ENCODE assay signal across 8 mouse cellular contexts in the genomic region with DNA sequence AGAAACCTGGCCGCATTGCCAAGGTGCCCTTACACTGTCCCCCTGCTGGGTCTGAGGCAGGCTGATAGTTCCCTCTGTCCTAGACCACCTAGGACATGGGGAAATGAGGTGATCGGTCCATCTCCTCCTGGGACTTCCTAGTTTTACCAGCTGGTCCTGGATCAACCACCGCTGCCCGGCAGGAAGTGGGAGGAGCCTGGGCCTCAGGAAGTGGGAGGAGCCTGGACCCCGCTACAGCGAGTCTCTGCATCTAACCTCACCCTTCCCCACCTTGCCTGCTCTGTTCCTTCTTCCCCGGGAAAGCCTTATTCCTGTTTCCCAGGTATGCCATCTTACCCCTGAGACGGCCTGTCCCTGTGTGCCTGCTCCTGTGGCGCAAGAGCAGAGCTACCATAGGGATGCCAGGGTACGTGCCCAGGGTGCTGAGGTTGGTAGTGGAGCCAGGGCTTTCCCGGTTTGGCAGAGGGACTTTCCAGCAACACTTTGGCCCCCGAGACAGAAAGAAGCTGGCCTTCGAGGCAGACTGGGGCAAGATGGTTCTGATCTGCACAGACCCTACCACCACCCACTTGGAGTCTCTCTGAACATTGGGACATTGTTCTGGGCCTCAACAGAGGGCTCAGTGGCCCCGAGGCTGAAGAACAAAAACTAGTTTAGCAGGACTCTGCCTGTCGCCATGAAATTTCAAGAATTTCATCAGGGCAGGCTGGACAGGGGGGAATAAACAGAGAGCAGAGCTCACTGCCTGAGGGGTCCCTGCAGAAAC.
DNase-seq lines count a peak whose midpoint lies in the region; ATAC-seq and TF ChIP-seq lines count a peak whose summit lies in the region.

No protein-coding gene starts in this region.

- ATAC-seq in heart, embryonic 11.5 days (replicated peaks; ENCODE audit: insufficient number of reproducible peaks, low FRiP score, low TSS enrichment), result no peak
- ATAC-seq in limb, embryonic 11.5 days (ENCODE audit: insufficient number of reproducible peaks, low FRiP score, low TSS enrichment, low read depth), result no peak
- ATAC-seq in neural tube, embryonic 12.5 days (ENCODE audit: low FRiP score, low read depth), result no peak

- DNase-seq in heart, postnatal 36 days, result no peak
- peak; percentile 71 for DNase-seq in limb, embryonic 11.5 days (ENCODE audit: low spot score)
- DNase-seq in ovary, adult 18-20 months (ENCODE audit: low spot score), result no peak
- DNase-seq in spleen, adult 18-20 months, result no peak
- no peak for DNase-seq in left cerebral cortex, adult 8-10 months (ENCODE audit: low spot score in 2 of 2)

- no peak for TF ChIP-seq CTCF in bone marrow, adult 2 months (IDR thresholded peaks at IDR 0.05; ENCODE audit: control insufficient read depth, insufficient read depth, low read length)

- peak overlapping the region; percentile 43 for H3K4me2 ChIP-seq in heart, embryonic 11.5 days
- H3K4me2 ChIP-seq in limb, embryonic 11.5 days (ENCODE audit: low read depth, severe bottlenecking), result peak overlapping the region; percentile 24
- H3K4me2 ChIP-seq in neural tube, embryonic 12.5 days (replicated peaks), result peak overlapping the region; percentile 24; the same call in 1 of the 2 replicates

- H3K27ac ChIP-seq in heart, embryonic 11.5 days (ENCODE audit: low read depth, low read length), result no peak overlapping the region
- no peak overlapping the region for H3K27ac ChIP-seq in bone marrow, adult 2 months (ENCODE audit: control insufficient read depth, insufficient read depth, low read depth, low read length, poor library complexity)
- peak overlapping the region; percentile 5; the same call in 1 of the 2 replicates for H3K27ac ChIP-seq in limb, embryonic 11.5 days (replicated peaks; ENCODE audit: low read depth, low read length)
- no peak overlapping the region for H3K27ac ChIP-seq in neural tube, embryonic 12.5 days

- TF ChIP-seq POLR2A in bone marrow, adult 2 months (IDR thresholded peaks at IDR 0.05; ENCODE audit: borderline replicate concordance, control insufficient read depth, low read depth, low read length), result no peak

- no peaks in the 10 kb centered on the region for H3K9me3 ChIP-seq in heart, embryonic 11.5 days (replicated peaks; ENCODE audit: control insufficient read depth, low read length)
- no peaks in the 10 kb centered on the region for H3K9me3 ChIP-seq in limb, embryonic 11.5 days (ENCODE audit: control insufficient read depth, low read length)
- no peaks in the 10 kb centered on the region for H3K9me3 ChIP-seq in neural tube, embryonic 12.5 days

- intact Hi-C loops in heart, postnatal 36 days (cut with DNase I), result loop anchor here (2.0 kb wide), 1 partner anchor 23 kb away; no protein-coding TSS in a partner anchor

- H3K4me3 ChIP-seq in heart, embryonic 11.5 days (ENCODE audit: low read depth, low read length), result no peak overlapping the region
- H3K4me3 ChIP-seq in bone marrow, adult 2 months (replicated peaks; ENCODE audit: control insufficient read depth, low read depth, low read length), result peak overlapping the region; percentile 13
- H3K4me3 ChIP-seq in limb, embryonic 11.5 days (ENCODE audit: low read depth, low read length), result 0 out of 2 replicates have a peak overlapping the region, but pooled peaks have one; percentile 5
- no peak overlapping the region for H3K4me3 ChIP-seq in neural tube, embryonic 12.5 days

- WGBS in heart, embryonic 11.5 days (ENCODE audit: insufficient replicate concordance), result 47% methylated on average over 15 of the region's 15 CpGs
- 16% methylated on average over 15 of the region's 15 CpGs for WGBS in bone marrow, adult 2 months
- 45% methylated on average over 15 of the region's 15 CpGs for WGBS in limb, embryonic 11.5 days
- 50% methylated on average over 15 of the region's 15 CpGs for WGBS in neural tube, embryonic 12.5 days

- peaks cover 2% of the 10 kb centered on the region for H3K4me1 ChIP-seq in heart, embryonic 11.5 days (ENCODE audit: control insufficient read depth, insufficient read depth, low read length)
- peaks cover 2% of the 10 kb centered on the region; the same call in 1 of the 2 replicates for H3K4me1 ChIP-seq in bone marrow, adult 2 months (ENCODE audit: control insufficient read depth, insufficient read depth, low read length)
- peaks cover 5% of the 10 kb centered on the region for H3K4me1 ChIP-seq in limb, embryonic 11.5 days (ENCODE audit: control insufficient read depth, insufficient read depth, low read length)
- peaks cover 16% of the 10 kb centered on the region for H3K4me1 ChIP-seq in neural tube, embryonic 12.5 days

- peaks cover 3% of the 10 kb centered on the region; the same call in 1 of the 2 replicates for H3K36me3 ChIP-seq in heart, embryonic 11.5 days (ENCODE audit: control insufficient read depth, insufficient read depth, low read length)
- no peaks in the 10 kb centered on the region for H3K36me3 ChIP-seq in limb, embryonic 11.5 days (ENCODE audit: control insufficient read depth, insufficient read depth, low read length)
- peaks cover 2% of the 10 kb centered on the region; the same call in 1 of the 2 replicates for H3K36me3 ChIP-seq in neural tube, embryonic 12.5 days

- H3K27me3 ChIP-seq in heart, embryonic 11.5 days (ENCODE audit: control insufficient read depth, insufficient read depth, low read length), result no peaks in the 10 kb centered on the region
- no peaks in the 10 kb centered on the region for H3K27me3 ChIP-seq in limb, embryonic 11.5 days (ENCODE audit: control insufficient read depth, insufficient read depth, low read length)
- H3K27me3 ChIP-seq in neural tube, embryonic 12.5 days (replicated peaks), result no peaks in the 10 kb centered on the region

- H3K9ac ChIP-seq in heart, embryonic 11.5 days (ENCODE audit: low read depth, low read length), result no peak overlapping the region
- no peak overlapping the region for H3K9ac ChIP-seq in limb, embryonic 11.5 days (ENCODE audit: low read length)
- no peak overlapping the region for H3K9ac ChIP-seq in neural tube, embryonic 12.5 days

Comparison
In these comparisons a context has a peak if more than half of its experiments do, and no peak if none do; other contexts are left out.
1. H3K4me3 ChIP-seq: peak in bone marrow, adult 2 months (single experiment) and limb, embryonic 11.5 days (single experiment); none in heart, embryonic 11.5 days (single experiment) and neural tube, embryonic 12.5 days (single experiment).
2. Peak in every context shown above with its lines, with median percentiles within 50 percentile points of each other: H3K4me2 ChIP-seq.